ENCODE assay signal across 16 mouse cellular contexts in genomic region chrX:139372665-139373064, GRCm38 (mm10). TPM values are rescaled to one million over a fixed set of nuclear protein-coding genes. Genes with fewer than 3 reads are reported as not detected.
DNase-seq lines count a peak whose midpoint lies in the region; ATAC-seq and TF ChIP-seq lines count a peak whose summit lies in the region.
"Had no signal": no experiment of that assay in that cellular context is flagged by ENCODE, and none has a peak within 500 bp of the region (broad histone marks: within the 10 kb centered on the region; RNA-seq: fewer than 3 reads in every experiment).

No protein-coding gene starts in this region.

- H3K9me3 ChIP-seq in kidney, embryonic 15.5 days (replicated peaks) = no peaks in the 10 kb centered on the region
- H3K9me3 ChIP-seq: midbrain, embryonic 10.5 days had no signal

- no peaks in the 10 kb centered on the region for H3K4me1 ChIP-seq in cerebellum, adult 2 months (ENCODE audit: control insufficient read depth, insufficient read depth, low read length)
- no peaks in the 10 kb centered on the region for H3K4me1 ChIP-seq in kidney, embryonic 15.5 days
- H3K4me1 ChIP-seq: midbrain, embryonic 10.5 days had no signal

- H3K4me3 ChIP-seq in cerebellum, adult 2 months (replicated peaks; ENCODE audit: insufficient read depth, low read depth, low read length) = no peak overlapping the region
- H3K4me3 ChIP-seq in kidney, embryonic 15.5 days (replicated peaks) = no peak overlapping the region
- H3K4me3 ChIP-seq: midbrain, embryonic 10.5 days had no signal

- no peaks in the 10 kb centered on the region for H3K27me3 ChIP-seq in cerebellum, adult 2 months (ENCODE audit: control insufficient read depth, insufficient read depth, low read length)
- peaks cover 25% of the 10 kb centered on the region; the same call in 1 of the 2 replicates for H3K27me3 ChIP-seq in kidney, embryonic 15.5 days

- H3K4me2 ChIP-seq in kidney, embryonic 15.5 days = no peak overlapping the region

- no peak for TF ChIP-seq CTCF in cerebellum, adult 2 months (IDR thresholded peaks at IDR 0.05; ENCODE audit: borderline replicate concordance, insufficient read depth, low read depth, low read length)

- peak; percentile 4 for DNase-seq in cerebellum, adult 9-10 months
- DNase-seq in cerebellum, adult 2 months = no peak
- DNase-seq in kidney, postnatal 14 days = peak; percentile 6
- DNase-seq in 416B (ENCODE audit: low read depth) = peak; percentile 42
- peak; percentile 7 for DNase-seq in c-Kit-positive CD71-positive TER-119-positive erythroid progenitor cells, embryonic 14.5 days (ENCODE audit: low spot score)
- DNase-seq in B cell, adult 2 months = no peak
- no peak for DNase-seq in gastrocnemius, adult 18-20 months (ENCODE audit: low spot score)
- DNase-seq: adrenal gland, postnatal 10 days; gastrocnemius, postnatal 36 days had no signal

- H3K36me3 ChIP-seq in kidney, embryonic 15.5 days = no peaks in the 10 kb centered on the region
- H3K36me3 ChIP-seq: midbrain, embryonic 10.5 days had no signal

- H3K9ac ChIP-seq in kidney, embryonic 15.5 days = no peak overlapping the region

- ATAC-seq in kidney, embryonic 15.5 days (replicated peaks; ENCODE audit: low FRiP score) = no peak

- no peak for TF ChIP-seq POLR2A in cerebellum, adult 2 months (IDR thresholded peaks at IDR 0.05; ENCODE audit: borderline replicate concordance, insufficient read depth, low read length)

- no peak overlapping the region for H3K27ac ChIP-seq in cerebellum, adult 2 months (ENCODE audit: insufficient read depth, low read length)
- H3K27ac ChIP-seq in kidney, embryonic 15.5 days = no peak overlapping the region
- H3K27ac ChIP-seq: midbrain, embryonic 10.5 days had no signal

RNA-seq across cellular contexts. Expression of gene Trap1a, which starts 39.2 kb away (rescaled TPM):
- 0.08 TPM in 1 of 2 replicates, not detected in the other for polyA plus RNA-seq in cerebellum, adult 2 months (2012; rRNA removed)
- polyA plus RNA-seq in kidney, embryonic 15.5 days (2015; fragmentation: Nextera tagmentation; extraction: Ambion mirVana) = 0.13 TPM in 1 of 2 replicates, not detected in the other
- not detected for total RNA-seq in gastrocnemius, adult 18-20 months (2021)
- total RNA-seq: adrenal gland, postnatal 10 days; gastrocnemius, postnatal 36 days; left cerebral cortex, postnatal 36 days had no signal
- polyA plus RNA-seq: C2C12; cortical plate, adult 2 months; intestine, embryonic 14.5 days; midbrain, embryonic 10.5 days; stomach, embryonic 14.5 days had no signal

Comparison
In these comparisons a context has a peak if more than half of its experiments do, and no peak if none do; other contexts are left out.
1. DNase-seq: peak in cerebellum, adult 9-10 months (single experiment), kidney, postnatal 14 days (single experiment), 416B (single experiment) and c-Kit-positive CD71-positive TER-119-positive erythroid progenitor cells, embryonic 14.5 days (single experiment); none in cerebellum, adult 2 months (0 of 2), B cell, adult 2 months (0 of 2) and gastrocnemius, adult 18-20 months (single experiment).